Mouse (Mus musculus) megakaryocyte, adult 5-6 weeks (primary cell): ENCODE results near the gene Myh15. TPM values are rescaled to one million over a fixed set of nuclear protein-coding genes. Genes with fewer than 3 reads are reported as not detected.
"Not testable (repeated sequence)": the region's sequence is repeated elsewhere in the genome, so short reads cannot be mapped to it uniquely, and the experiment has no call there.

Experiments used
- ATAC-seq: 2 replicates; pipeline ENCODE4 v1.8.0; 2016; ENCODE audit warnings: mild to moderate bottlenecking, inconsistent platforms; ENCODE audit not compliant: poor library complexity, severe bottlenecking
- total RNA-seq, 2 experiments: library from RNA; stranded (forward) in 1 of 2; stranded (reverse) in 1 of 2; fragments of 153-499, 151-499 nt in 1 of 2; fragments of 221-1000, 200-1000 nt in 1 of 2; gene quantifications; 2 replicates each; pipeline versions ENCODE4 v1.2.3 to v1.2.4; 2015 to 2017

Gene Myh15
- total RNA-seq, 2 experiments from 2014 or later = not detected

- not testable (repeated sequence) for ATAC-seq
Observed at GRCm38 (mm10) chr16:49243517-49243916, 186.2 kb downstream of the Myh15 start.

Other genes with a start within 250 kb of the Myh15 start
- gene Retnlb, start 240.6 kb upstream of the Myh15 start, total RNA-seq (2015) = not detected in 2 replicates
- gene Retnlb, start 240.6 kb upstream of the Myh15 start, total RNA-seq (2017) = not detected in 2 replicates
- gene Retnla, start 214.9 kb upstream of the Myh15 start, total RNA-seq (2015) = 0.82 TPM in 1 of 2 replicates, not detected in the other
- gene Retnla, start 214.9 kb upstream of the Myh15 start, total RNA-seq (2017) = not detected in 2 replicates
- 4,075 and 4,871 TPM in 2 replicates for gene Retnlg, start 184.9 kb upstream of the Myh15 start, total RNA-seq (2015)
- gene Retnlg, start 184.9 kb upstream of the Myh15 start, total RNA-seq (2017) = 1,919 and 2,167 TPM in 2 replicates
- 11.9 and 16.3 TPM in 2 replicates for gene Dzip3, start 63.3 kb upstream of the Myh15 start, total RNA-seq (2015)
- 10.5 and 17.2 TPM in 2 replicates for gene Dzip3, start 63.3 kb upstream of the Myh15 start, total RNA-seq (2017)
- 87.9 and 102 TPM in 2 replicates for gene Cip2a, start 63.3 kb upstream of the Myh15 start, total RNA-seq (2015)
- gene Cip2a, start 63.3 kb upstream of the Myh15 start, total RNA-seq (2017) = 107 and 114 TPM in 2 replicates